Mouse (Mus musculus) heart, adult 2 months (tissue): Measurements from ENCODE around the gene Fto.

ENCODE experiments used
- CTCF ChIP-seq: fragments of 200-600 bp; IDR thresholded peaks from 2 replicates; pipeline ENCODE4 v1.8.1; 2022; ENCODE audit warnings: antibody characterized with exemption, mild to moderate bottlenecking, moderate library complexity
- EP300 ChIP-seq: fragments of 200-500 bp; IDR thresholded peaks from 2 replicates; pipeline ENCODE4 v1.6.1; 2011; ENCODE audit warnings: low read depth, low read length, control low read depth; ENCODE audit not compliant: insufficient read depth
- POLR2A ChIP-seq: fragments of 200-500 bp; IDR thresholded peaks from 2 replicates; pipeline ENCODE4 v1.6.1; 2011; ENCODE audit warnings: mild to moderate bottlenecking, low read depth, low read length, control low read depth; ENCODE audit not compliant: insufficient read depth

DNA sequence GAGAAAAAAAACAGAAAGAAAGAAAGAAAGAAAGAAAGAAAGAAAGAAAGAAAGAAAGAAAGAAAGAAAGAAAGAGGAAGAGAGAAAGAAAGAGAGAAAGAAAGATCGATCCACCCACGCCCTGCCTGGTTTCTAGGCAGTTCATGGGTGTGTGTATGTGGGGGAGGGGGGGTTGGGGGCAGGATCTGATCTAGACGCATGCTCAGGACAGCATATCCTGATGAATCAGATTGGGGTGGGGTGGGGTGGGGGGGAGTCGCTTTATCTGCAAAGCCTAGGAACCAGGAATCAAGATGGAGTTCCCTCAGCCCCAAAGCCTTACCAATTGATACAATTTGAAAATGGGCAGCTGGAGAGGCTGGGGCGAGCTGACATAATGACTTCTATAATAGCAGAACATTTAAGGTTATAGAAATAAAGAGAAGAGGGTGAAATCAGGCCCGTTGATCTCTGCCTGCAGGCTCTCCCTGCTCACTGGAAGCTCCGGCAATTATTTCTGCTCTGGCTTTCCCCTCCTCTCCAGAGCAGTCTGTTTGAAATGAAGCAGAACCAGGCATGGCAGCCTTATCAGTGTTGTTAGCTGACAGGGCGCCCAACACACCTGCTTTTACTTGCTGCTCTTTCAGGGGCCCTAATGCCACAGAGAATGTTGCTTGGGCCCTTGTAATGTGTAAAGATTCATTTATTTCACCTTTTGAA, 402.2 kb downstream of the Fto start:
- TF ChIP-seq EP300 (no peak), POLR2A (no peak), CTCF (no peak)
